Mouse (Mus musculus) heart, adult 2 months (tissue): ENCODE results near the gene Rarb. TPM values are rescaled to one million over a fixed set of nuclear protein-coding genes. Genes with fewer than 3 reads are reported as not detected.

ENCODE experiments used
- DNase-seq, 2 experiments: peaks; one replicate each; pipeline ENCODE4 v3.0.0; 2021
- H3K27ac ChIP-seq: fragments of 200-600 bp; 2 replicates; pipeline ENCODE4 v1.8.1; 2022
- H3K27me3 ChIP-seq: fragments of 200-500 bp; 2 replicates; pipeline ENCODE4 v1.6.1; 2012; ENCODE audit warnings: mild to moderate bottlenecking, low read length, inconsistent platforms, mixed read lengths; ENCODE audit not compliant: control insufficient read depth, insufficient read depth
- H3K36me3 ChIP-seq: fragments of 200-500 bp; 2 replicates; pipeline ENCODE4 v1.6.1; 2012; ENCODE audit warnings: low read length, inconsistent platforms; ENCODE audit not compliant: control insufficient read depth, insufficient read depth
- H3K4me1 ChIP-seq: fragments of 200-500 bp; 2 replicates; pipeline ENCODE4 v1.6.1; 2011; ENCODE audit warnings: low read length; ENCODE audit not compliant: control insufficient read depth, insufficient read depth
- H3K4me3 ChIP-seq: fragments of 200-600 bp; 2 replicates; pipeline ENCODE4 v1.8.1; 2022
- H3K79me2 ChIP-seq: fragments of 200-500 bp; replicated peaks from 2 replicates; pipeline ENCODE4 v1.6.1; 2012; ENCODE audit warnings: mild to moderate bottlenecking, inconsistent platforms, low read length, moderate library complexity, mixed read lengths; ENCODE audit not compliant: control insufficient read depth, insufficient read depth
- H3K9ac ChIP-seq: fragments of 200-500 bp; 2 replicates; pipeline ENCODE4 v1.6.1; 2012; ENCODE audit warnings: low read depth, mild to moderate bottlenecking, control low read depth, inconsistent platforms, low read length, mixed read lengths
- CTCF ChIP-seq: fragments of 200-600 bp; IDR thresholded peaks from 2 replicates; pipeline ENCODE4 v1.8.1; 2022; ENCODE audit warnings: antibody characterized with exemption, mild to moderate bottlenecking, moderate library complexity
- EP300 ChIP-seq: fragments of 200-500 bp; IDR thresholded peaks from 2 replicates; pipeline ENCODE4 v1.6.1; 2011; ENCODE audit warnings: low read depth, low read length, control low read depth; ENCODE audit not compliant: insufficient read depth
- POLR2A ChIP-seq: fragments of 200-500 bp; IDR thresholded peaks from 2 replicates; pipeline ENCODE4 v1.6.1; 2011; ENCODE audit warnings: mild to moderate bottlenecking, low read depth, low read length, control low read depth; ENCODE audit not compliant: insufficient read depth
- WGBS: fragments of 180-500 bp; shearing (Covaris S2); methylation state at CpG from one replicate; pipeline ENCODE4 v1.1.7; 2018; 5-methylcytosine and 5-hydroxymethylcytosine counted together
- intact Hi-C: fragments of 180-260 bp; cut with DNase I; formaldehyde crosslinking; loops from one replicate; pipeline ENCODE4 v1.15.1; 2025
- polyA plus RNA-seq: library from polyadenylated mRNA; depleted of rRNA; stranded (reverse); fragments of >200 nt; gene quantifications from 2 replicates; pipeline ENCODE4 v1.2.3, GENCODE M21; 2012
- total RNA-seq, 2 experiments: library from RNA; stranded (reverse); gene quantifications; 2 replicates each; pipeline ENCODE4 v1.2.3; 2021

The Rarb gene
- total and polyA plus RNA-seq, 3 experiments, result 8.1 to 21.0 (median 17.3) TPM

DNA sequence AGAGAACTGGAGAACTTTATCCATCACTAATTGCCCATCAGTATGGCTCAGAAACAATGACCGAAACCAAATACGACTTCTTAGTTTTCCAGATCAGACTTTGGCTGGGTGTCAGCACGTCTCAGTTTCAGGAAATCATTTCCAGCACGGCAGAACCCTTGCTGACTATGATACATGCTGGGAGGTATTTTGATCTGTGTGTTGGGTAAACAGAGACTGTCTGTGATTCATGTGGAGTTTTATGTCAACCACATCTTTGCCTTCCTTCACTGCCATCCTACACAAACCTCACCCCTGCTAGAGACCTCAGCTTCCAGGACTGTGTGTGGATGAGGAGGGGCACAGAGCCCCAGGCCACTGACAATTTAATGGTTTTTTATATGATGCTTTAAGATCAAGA, 308.4 kb downstream of the Rarb start:
- Histone ChIP-seq H3K27me3 (no peaks in the 10 kb centered on the region), H3K9ac (no peak overlapping the region), H3K27ac (no peak overlapping the region), H3K4me3 (no peak overlapping the region), H3K36me3 (peaks cover 10% of the 10 kb centered on the region), H3K79me2 (no peaks in the 10 kb centered on the region), H3K4me1 (peaks cover 7% of the 10 kb centered on the region)
- DNase-seq, result no peak
- 20% methylated on average over 4 of the region's 4 CpGs for WGBS
- intact Hi-C loops, result no loop called here
- TF ChIP-seq POLR2A (no peak), CTCF (no peak), EP300 (no peak)

DNA sequence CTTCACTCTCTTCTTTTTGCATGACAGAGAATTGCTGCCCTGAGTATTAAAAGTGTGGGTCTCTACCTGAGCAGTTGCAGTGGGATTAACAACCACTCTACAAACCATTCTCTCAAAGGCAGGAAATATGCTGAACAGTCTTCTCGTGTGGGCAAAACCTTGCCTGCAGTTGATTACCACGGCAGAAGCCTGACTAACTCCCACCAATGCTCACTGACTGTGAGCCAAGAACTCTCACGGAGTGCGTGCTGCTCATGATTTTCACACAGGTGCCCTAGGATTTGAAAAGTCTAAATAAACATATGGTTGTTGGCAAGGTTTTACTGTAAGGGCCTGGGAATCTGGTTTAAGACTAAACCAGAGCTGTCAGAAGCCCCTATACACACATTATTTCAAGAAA, 309.1 kb downstream of the Rarb start:
- 34% methylated on average over 4 of the region's 4 CpGs for WGBS
- no peak overlapping the region for H3K4me3 ChIP-seq
- peaks cover 11% of the 10 kb centered on the region for H3K36me3 ChIP-seq
- DNase-seq, result no peak
- intact Hi-C loops, result no loop called here
- H3K79me2 ChIP-seq, result no peaks in the 10 kb centered on the region
- H3K27me3 ChIP-seq, result no peaks in the 10 kb centered on the region
- no peak overlapping the region for H3K27ac ChIP-seq
- peaks cover 7% of the 10 kb centered on the region for H3K4me1 ChIP-seq
- H3K9ac ChIP-seq, result no peak overlapping the region
- TF ChIP-seq EP300 (no peak), POLR2A (no peak), CTCF (no peak)

DNA sequence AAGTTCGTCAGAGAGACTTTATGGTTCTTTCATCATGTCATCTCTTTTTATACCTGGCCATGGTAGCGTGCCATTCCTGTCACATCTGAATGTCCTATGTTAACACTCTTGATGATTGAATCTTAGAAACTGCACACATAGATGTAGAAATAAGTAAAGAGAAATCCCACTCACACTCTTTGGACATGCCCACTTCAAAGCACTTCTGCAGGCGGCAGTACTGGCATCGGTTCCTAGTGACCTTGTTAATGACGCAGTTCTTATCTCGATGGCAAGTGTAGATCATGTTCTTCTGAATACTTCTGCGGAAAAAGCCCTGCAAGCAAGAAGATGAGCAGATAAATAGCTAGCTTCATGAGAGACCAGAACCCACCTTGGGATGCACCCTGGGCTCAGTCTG, 310.2 kb downstream of the Rarb start:
- Histone ChIP-seq H3K4me3 (no peak overlapping the region), H3K27me3 (no peaks in the 10 kb centered on the region), H3K27ac (no peak overlapping the region), H3K9ac (no peak overlapping the region), H3K36me3 (peaks cover 16% of the 10 kb centered on the region), H3K79me2 (0 out of 2 replicates have a peak, but pooled peaks cover 2% of the 10 kb centered on the region), H3K4me1 (peaks cover 11% of the 10 kb centered on the region)
- DNase-seq, result no peak
- TF ChIP-seq CTCF (no peak), EP300 (no peak), POLR2A (no peak)
- WGBS, result 74% methylated on average over 7 of the region's 7 CpGs
- intact Hi-C loops, result no loop called here

DNA sequence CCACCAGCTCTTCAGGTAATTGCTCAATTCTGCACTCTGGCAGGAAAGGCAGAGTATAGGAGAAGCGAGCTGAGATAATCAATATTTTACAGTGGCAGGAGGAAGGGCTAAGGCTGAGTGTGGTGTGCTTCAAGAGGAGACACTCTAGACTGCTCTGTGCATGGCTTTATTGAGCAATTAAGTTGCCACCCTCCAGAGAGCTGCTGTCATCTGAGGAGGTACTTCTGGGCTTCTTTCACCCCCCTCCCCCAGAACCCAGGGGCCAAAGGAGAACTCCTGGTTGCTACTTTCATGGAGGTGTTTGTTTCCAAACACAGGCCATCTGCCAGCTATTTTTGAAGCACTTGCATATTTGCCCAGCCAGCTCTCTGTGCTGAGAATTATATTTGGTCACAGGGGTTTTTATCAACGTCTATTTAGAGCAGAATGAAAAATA, 321.7 kb downstream of the Rarb start:
- peak; percentile 37 to 78 for DNase-seq
- TF ChIP-seq CTCF (no peak), EP300 (peak; percentile 57; the same call in 1 of the 2 replicates), POLR2A (0 out of 2 replicates have a peak, but pooled peaks have one; percentile 12)
- Histone ChIP-seq H3K27me3 (no peaks in the 10 kb centered on the region), H3K4me3 (no peak overlapping the region), H3K9ac (peak overlapping the region; percentile 55), H3K79me2 (peaks cover 2% of the 10 kb centered on the region; the same call in 1 of the 2 replicates), H3K4me1 (peaks cover 11% of the 10 kb centered on the region), H3K27ac (peak overlapping the region; percentile 84), H3K36me3 (peaks cover 6% of the 10 kb centered on the region)
- intact Hi-C loops, result loop anchor here (5.0 kb wide), 1 partner anchor 75 kb away; no protein-coding TSS in a partner anchor
- 31% methylated on average over 2 of the region's 2 CpGs for WGBS

DNA sequence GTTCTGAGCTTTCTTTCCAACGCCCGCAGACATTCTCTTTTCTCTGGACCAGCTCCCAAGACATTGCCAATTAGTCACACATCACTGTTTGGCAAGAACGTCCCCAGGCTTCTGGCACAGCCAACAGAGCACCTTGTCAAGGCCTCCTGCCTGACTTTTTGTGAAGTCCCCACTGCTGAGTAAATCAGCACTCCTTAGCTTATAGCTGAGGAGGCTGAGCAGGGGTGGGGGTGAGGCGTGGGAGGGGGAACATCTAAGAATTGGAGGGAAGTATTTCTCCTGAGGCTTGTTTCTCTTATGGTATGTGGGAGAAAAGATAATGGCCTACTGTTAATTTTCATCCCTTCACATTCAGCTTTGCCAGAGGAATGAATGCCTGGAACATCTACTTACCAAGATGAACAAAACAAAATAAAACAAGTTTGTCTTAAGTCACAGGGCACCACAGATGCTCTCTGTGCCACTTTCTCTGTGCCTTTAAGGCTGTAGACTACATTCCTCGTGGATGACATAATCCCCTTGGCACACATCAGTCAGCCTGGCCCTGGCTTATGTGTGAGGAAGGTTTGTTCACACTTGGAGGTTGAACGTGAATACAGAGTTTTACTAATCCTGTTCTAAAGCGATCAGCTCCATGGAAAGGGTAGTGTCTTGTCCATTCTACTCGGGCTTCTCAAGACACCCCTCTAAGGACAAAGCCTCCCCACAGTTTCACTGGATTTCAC, 335.1 kb downstream of the Rarb start:
- no peak overlapping the region for H3K9ac ChIP-seq
- peak overlapping the region; percentile 49 for H3K27ac ChIP-seq
- 42% methylated on average over 8 of the region's 8 CpGs for WGBS
- H3K36me3 ChIP-seq, result peaks cover 7% of the 10 kb centered on the region
- no peak overlapping the region for H3K4me3 ChIP-seq
- no peaks in the 10 kb centered on the region for H3K27me3 ChIP-seq
- intact Hi-C loops, result no loop called here
- peaks cover 19% of the 10 kb centered on the region for H3K4me1 ChIP-seq
- peak in 1 of 2 experiments; percentile 29 for DNase-seq
- H3K79me2 ChIP-seq, result no peaks in the 10 kb centered on the region
- TF ChIP-seq EP300 (no peak), POLR2A (no peak), CTCF (no peak)

DNA sequence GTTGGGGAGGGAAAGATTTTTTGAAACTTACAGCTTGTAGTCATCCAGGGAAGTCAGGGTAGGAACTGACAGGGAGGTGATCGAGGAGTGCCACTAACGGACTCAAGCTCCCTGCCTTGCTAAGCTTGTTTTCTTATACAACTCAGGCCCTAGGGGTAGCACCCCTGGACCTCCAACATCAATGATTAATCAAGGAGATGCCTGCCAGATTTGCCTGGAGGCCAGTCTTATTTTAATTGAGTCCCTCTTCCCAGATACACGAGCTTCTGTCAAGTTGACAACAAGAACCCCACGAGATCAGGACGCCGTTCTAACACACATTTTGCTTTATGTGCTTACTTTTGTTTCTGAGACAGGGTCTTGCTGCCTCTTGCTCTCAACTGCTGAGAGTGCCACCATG, 338.3 kb downstream of the Rarb start:
- no peak for DNase-seq
- H3K4me3 ChIP-seq, result no peak overlapping the region
- H3K36me3 ChIP-seq, result peaks cover 9% of the 10 kb centered on the region
- WGBS, result 81% methylated on average over 6 of the region's 6 CpGs
- H3K4me1 ChIP-seq, result peaks cover 19% of the 10 kb centered on the region
- TF ChIP-seq CTCF, result no peak
- TF ChIP-seq POLR2A, result no peak
- no peak for TF ChIP-seq EP300
- H3K27me3 ChIP-seq, result no peaks in the 10 kb centered on the region
- H3K9ac ChIP-seq, result no peak overlapping the region
- no peak overlapping the region for H3K27ac ChIP-seq
- H3K79me2 ChIP-seq, result no peaks in the 10 kb centered on the region
- intact Hi-C loops, result no loop called here
